Comparison of ENCODE assay signal across 10 mouse cellular contexts in genomic region chr6:49282122-49282521, GRCm38 (mm10). TPM values are rescaled to one million over a fixed set of nuclear protein-coding genes. Genes with fewer than 3 reads are reported as not detected.
DNase-seq lines count a peak whose midpoint lies in the region; ATAC-seq and TF ChIP-seq lines count a peak whose summit lies in the region.
"Had no signal": no experiment of that assay in that cellular context is flagged by ENCODE, and none has a peak within 500 bp of the region (broad histone marks: within the 10 kb centered on the region; RNA-seq: fewer than 3 reads in every experiment).

No protein-coding gene starts in this region.

- peak; percentile 44 for DNase-seq in hindbrain, embryonic 14.5 days (ENCODE audit: low spot score)
- DNase-seq in 3134 (ENCODE audit: extremely low read depth, insufficient read length, low spot score) (peak; percentile 78), NIH3T3 (ENCODE audit: low read depth) (peak; percentile 75)
- peak; percentile 96 for DNase-seq in gonadal fat pad, adult 2 months (ENCODE audit: low read depth)
- no peak for DNase-seq in lung, adult 2 months
- DNase-seq in c-Kit-positive CD71-positive TER-119-positive erythroid progenitor cells, embryonic 14.5 days (ENCODE audit: low spot score) = no peak
- DNase-seq in natural killer cell, adult 2 months (ENCODE audit: low spot score in 2 of 2) = no peak

- H3K27me3 ChIP-seq in hindbrain, embryonic 14.5 days (ENCODE audit: control insufficient read depth, insufficient read depth, low read length) = no peaks in the 10 kb centered on the region
- H3K27me3 ChIP-seq in hindbrain, embryonic 12.5 days = no peaks in the 10 kb centered on the region
- H3K27me3 ChIP-seq: embryonic facial prominence, embryonic 12.5 days had no signal

- 92% methylated on average over 1 of the region's 1 CpGs for WGBS in hindbrain, embryonic 14.5 days
- 90% methylated on average over 1 of the region's 1 CpGs for WGBS in hindbrain, embryonic 12.5 days
- 83% methylated on average over 1 of the region's 1 CpGs for WGBS in lung, adult 2 months

- no peak overlapping the region for H3K9ac ChIP-seq in hindbrain, embryonic 14.5 days
- H3K9ac ChIP-seq in hindbrain, embryonic 12.5 days = no peak overlapping the region
- H3K9ac ChIP-seq: embryonic facial prominence, embryonic 12.5 days had no signal

- ATAC-seq in hindbrain, embryonic 14.5 days (ENCODE audit: low FRiP score) = no peak
- ATAC-seq in hindbrain, embryonic 12.5 days (ENCODE audit: low FRiP score) = no peak

- H3K27ac ChIP-seq in hindbrain, embryonic 14.5 days = no peak overlapping the region
- H3K27ac ChIP-seq in hindbrain, embryonic 12.5 days = no peak overlapping the region
- H3K27ac ChIP-seq: embryonic facial prominence, embryonic 12.5 days; kidney, postnatal 0 days had no signal

- H3K36me3 ChIP-seq in hindbrain, embryonic 14.5 days (replicated peaks; ENCODE audit: control insufficient read depth, insufficient read depth) = no peaks in the 10 kb centered on the region
- H3K36me3 ChIP-seq in hindbrain, embryonic 12.5 days = no peaks in the 10 kb centered on the region
- H3K36me3 ChIP-seq: embryonic facial prominence, embryonic 12.5 days had no signal

- H3K4me2 ChIP-seq in hindbrain, embryonic 14.5 days (replicated peaks) = no peak overlapping the region
- H3K4me2 ChIP-seq in hindbrain, embryonic 12.5 days (replicated peaks) = no peak overlapping the region
- H3K4me2 ChIP-seq: embryonic facial prominence, embryonic 12.5 days had no signal

- no peaks in the 10 kb centered on the region for H3K9me3 ChIP-seq in hindbrain, embryonic 14.5 days (ENCODE audit: control insufficient read depth, low read length)
- H3K9me3 ChIP-seq in hindbrain, embryonic 12.5 days (replicated peaks) = no peaks in the 10 kb centered on the region
- H3K9me3 ChIP-seq: embryonic facial prominence, embryonic 12.5 days had no signal

- no peak for TF ChIP-seq CTCF in lung, adult 2 months (IDR thresholded peaks at IDR 0.05; ENCODE audit: insufficient read depth, low read length)

- no peak overlapping the region for H3K4me3 ChIP-seq in hindbrain, embryonic 14.5 days (replicated peaks; ENCODE audit: low read length)
- H3K4me3 ChIP-seq in hindbrain, embryonic 12.5 days = no peak overlapping the region
- no peak overlapping the region for H3K4me3 ChIP-seq in lung, adult 2 months (replicated peaks; ENCODE audit: extremely low read depth, low read depth, low read length)
- H3K4me3 ChIP-seq: embryonic facial prominence, embryonic 12.5 days had no signal

- no peaks in the 10 kb centered on the region for H3K4me1 ChIP-seq in hindbrain, embryonic 14.5 days (replicated peaks; ENCODE audit: control insufficient read depth, insufficient read depth, low read length)
- H3K4me1 ChIP-seq in hindbrain, embryonic 12.5 days = no peaks in the 10 kb centered on the region
- H3K4me1 ChIP-seq in lung, adult 2 months (ENCODE audit: control insufficient read depth, insufficient read depth, low read length) = no peaks in the 10 kb centered on the region
- H3K4me1 ChIP-seq: embryonic facial prominence, embryonic 12.5 days had no signal

- no peak for TF ChIP-seq POLR2A in lung, adult 2 months (IDR thresholded peaks at IDR 0.05; ENCODE audit: borderline replicate concordance, extremely low read depth, low read depth, low read length)

RNA-seq across cellular contexts. Expression of gene Tra2a, which starts 18.3 kb away (rescaled TPM):
- 42.3 and 44.5 TPM in 2 replicates for polyA plus RNA-seq in hindbrain, embryonic 14.5 days (2014; fragmentation: Nextera tagmentation; extraction: Ambion mirVana)
- polyA plus RNA-seq in hindbrain, embryonic 12.5 days (2016; fragmentation: Nextera tagmentation; extraction: Ambion mirVana) = 142 and 148 TPM in 2 replicates
- polyA plus RNA-seq in gonadal fat pad, adult 2 months (2012; rRNA removed) = 32.0 and 38.9 TPM in 2 replicates
- 30.8 and 41.0 TPM in 2 replicates for polyA plus RNA-seq in lung, adult 2 months (2012; rRNA removed)

RNA-seq across cellular contexts. Expression of gene Ccdc126, which starts 37.0 kb away (rescaled TPM):
- 11.0 and 11.2 TPM in 2 replicates for polyA plus RNA-seq in hindbrain, embryonic 14.5 days (2014; fragmentation: Nextera tagmentation; extraction: Ambion mirVana)
- polyA plus RNA-seq in hindbrain, embryonic 12.5 days (2016; fragmentation: Nextera tagmentation; extraction: Ambion mirVana) = 7.0 and 8.6 TPM in 2 replicates
- polyA plus RNA-seq in gonadal fat pad, adult 2 months (2012; rRNA removed) = 4.3 and 4.7 TPM in 2 replicates
- polyA plus RNA-seq in lung, adult 2 months (2012; rRNA removed) = 5.0 and 5.7 TPM in 2 replicates

Comparison
In these comparisons a context has a peak if more than half of its experiments do, and no peak if none do; other contexts are left out.
1. DNase-seq: peak in hindbrain, embryonic 14.5 days (single experiment), 3134 (single experiment), NIH3T3 (single experiment) and gonadal fat pad, adult 2 months (single experiment); none in lung, adult 2 months (single experiment), c-Kit-positive CD71-positive TER-119-positive erythroid progenitor cells, embryonic 14.5 days (single experiment) and natural killer cell, adult 2 months (0 of 2).